Mouse (Mus musculus) splenic B cell, adult 2 months (primary cell): ENCODE measurements around the gene Ifnar1.
"Not testable (repeated sequence)": the region's sequence is repeated elsewhere in the genome, so short reads cannot be mapped to it uniquely, and the experiment has no call there.

Experiments
- DNase-seq: peaks from one replicate; pipeline ENCODE4 v3.0.0-alpha.2; 2011; ENCODE audit warnings: low read depth, low spot score
- H3K27me3 ChIP-seq: 2 replicates; pipeline ENCODE4 v1.6.1; 2012; ENCODE audit warnings: mild to moderate bottlenecking, low read length, moderate library complexity, mixed read lengths; ENCODE audit not compliant: control insufficient read depth, poor library complexity, insufficient read depth, severe bottlenecking
- H3K36me3 ChIP-seq: 2 replicates; pipeline ENCODE4 v1.6.1; 2012; ENCODE audit warnings: mild to moderate bottlenecking, low read length, moderate library complexity, mixed read lengths; ENCODE audit not compliant: control insufficient read depth, poor library complexity, insufficient read depth, severe bottlenecking

Gene Ifnar1

GRCm38 (mm10) chr16:91505116-91505601 lies 20.1 kb downstream of the Ifnar1 start:
- Histone ChIP-seq H3K27me3 (no peaks in the 10 kb centered on the region), H3K36me3 (peaks cover 13% of the 10 kb centered on the region)
- no peak for DNase-seq

- no peak for DNase-seq
- H3K36me3 ChIP-seq: peaks cover 13% of the 10 kb centered on the region
- H3K27me3 ChIP-seq: no peaks in the 10 kb centered on the region
Observed at GRCm38 (mm10) chr16:91506396-91506795, 21.4 kb downstream of the Ifnar1 start.

GRCm38 (mm10) chr16:91512161-91512787 lies 27.2 kb downstream of the Ifnar1 start:
- no peaks in the 10 kb centered on the region for H3K27me3 ChIP-seq
- peaks cover 2% of the 10 kb centered on the region for H3K36me3 ChIP-seq
- peak; percentile 92 for DNase-seq

- no peaks in the 10 kb centered on the region for H3K27me3 ChIP-seq
- no peaks in the 10 kb centered on the region; the same call in 1 of the 2 replicates for H3K36me3 ChIP-seq
- no peak for DNase-seq
Observed at GRCm38 (mm10) chr16:91513099-91513498, 28.1 kb downstream of the Ifnar1 start.

- no peak for DNase-seq
- Histone ChIP-seq H3K27me3 (no peaks in the 10 kb centered on the region), H3K36me3 (no peaks in the 10 kb centered on the region)
Observed at GRCm38 (mm10) chr16:91517020-91517419, 32.0 kb downstream of the Ifnar1 start.

GRCm38 (mm10) chr16:91522040-91522439 lies 37.0 kb downstream of the Ifnar1 start:
- H3K36me3 ChIP-seq: no peaks in the 10 kb centered on the region

GRCm38 (mm10) chr16:91522479-91523309 lies 37.7 kb downstream of the Ifnar1 start:
- no peaks in the 10 kb centered on the region for H3K36me3 ChIP-seq
- peak; percentile 91 for DNase-seq
- no peaks in the 10 kb centered on the region for H3K27me3 ChIP-seq

More at GRCm38 (mm10) chr16:91522040-91522439, 37.0 kb downstream of the Ifnar1 start:
- no peaks in the 10 kb centered on the region for H3K27me3 ChIP-seq
- peak; percentile 82 for DNase-seq

GRCm38 (mm10) chr16:91524206-91524605 lies 39.2 kb downstream of the Ifnar1 start:
- Histone ChIP-seq H3K27me3 (no peaks in the 10 kb centered on the region), H3K36me3 (no peaks in the 10 kb centered on the region)
- DNase-seq: no peak

GRCm38 (mm10) chr16:91526274-91526673 lies 41.2 kb downstream of the Ifnar1 start:
- no peaks in the 10 kb centered on the region for H3K36me3 ChIP-seq
- DNase-seq: no peak

GRCm38 (mm10) chr16:91527051-91527450 lies 42.0 kb downstream of the Ifnar1 start:
- Histone ChIP-seq H3K27me3 (no peaks in the 10 kb centered on the region), H3K36me3 (no peaks in the 10 kb centered on the region)
- peak; percentile 41 for DNase-seq

More at GRCm38 (mm10) chr16:91526274-91526673, 41.2 kb downstream of the Ifnar1 start:
- H3K27me3 ChIP-seq: no peaks in the 10 kb centered on the region

- no peaks in the 10 kb centered on the region for H3K36me3 ChIP-seq
- H3K27me3 ChIP-seq: no peaks in the 10 kb centered on the region
- no peak for DNase-seq
Observed at GRCm38 (mm10) chr16:91527500-91527899, 42.5 kb downstream of the Ifnar1 start.

GRCm38 (mm10) chr16:91528578-91528977 lies 43.5 kb downstream of the Ifnar1 start:
- no peak for DNase-seq
- no peaks in the 10 kb centered on the region for H3K36me3 ChIP-seq
- no peaks in the 10 kb centered on the region for H3K27me3 ChIP-seq

- DNase-seq, H3K36me3 ChIP-seq, H3K27me3 ChIP-seq: not testable (repeated sequence)
Observed at GRCm38 (mm10) chr16:91530830-91531229, 45.8 kb downstream of the Ifnar1 start.

- H3K36me3 ChIP-seq: no peaks in the 10 kb centered on the region
- no peak for DNase-seq
- H3K27me3 ChIP-seq: no peaks in the 10 kb centered on the region
Observed at GRCm38 (mm10) chr16:91531856-91532255, 46.8 kb downstream of the Ifnar1 start.

- no peak for DNase-seq
Observed at GRCm38 (mm10) chr16:91532429-91532828, 47.4 kb downstream of the Ifnar1 start.

More at GRCm38 (mm10) chr16:91532429-91532828, 47.4 kb downstream of the Ifnar1 start:
- no peaks in the 10 kb centered on the region for H3K27me3 ChIP-seq
- H3K36me3 ChIP-seq: no peaks in the 10 kb centered on the region
